Mouse (Mus musculus) brain, embryonic 14.5 days (tissue): ENCODE data around the gene Cog3. TPM values are rescaled to one million over a fixed set of nuclear protein-coding genes. Genes with fewer than 3 reads are reported as not detected.
"Not testable (repeated sequence)": the region's sequence is repeated elsewhere in the genome, so short reads cannot be mapped to it uniquely, and the experiment has no call there.

Experiments
- DNase-seq: peaks from one replicate; pipeline ENCODE4 v3.0.0-alpha.2; 2011; ENCODE audit warnings: low read depth
- CTCF ChIP-seq: fragments of 200-500 bp; IDR thresholded peaks from 2 replicates; pipeline ENCODE4 v1.5.1; 2012; ENCODE audit warnings: inconsistent platforms, mild to moderate bottlenecking, moderate library complexity, borderline replicate concordance; ENCODE audit not compliant: insufficient read depth, insufficient read length; ENCODE audit errors: extremely low read depth
- POLR2A ChIP-seq: fragments of 200-500 bp; IDR thresholded peaks from 2 replicates; pipeline ENCODE4 v1.6.1; 2012; ENCODE audit warnings: mild to moderate bottlenecking, inconsistent platforms, borderline replicate concordance; ENCODE audit not compliant: poor library complexity, insufficient read depth, insufficient read length, severe bottlenecking; ENCODE audit errors: extremely low read depth
- polyA plus RNA-seq: library from polyadenylated mRNA; depleted of rRNA; stranded (reverse); fragments of >200 nt; gene quantifications from 2 replicates; pipeline ENCODE4 v1.2.3, GENCODE M21; 2012

The Cog3 gene
- polyA plus RNA-seq, 1 experiment, result 24.4 TPM

GRCm38 (mm10) chr14:75786868-75787793 is 32.8 kb upstream of the Cog3 start, which contains the start of gene Slc25a30:
Gene Slc25a30, minus strand, starts transcription at chr14:75787037.
- TF ChIP-seq POLR2A, result peak; percentile 89
- no peak for TF ChIP-seq CTCF
- peak; percentile 99 for DNase-seq

- DNase-seq, result peak; percentile 80
Observed at GRCm38 (mm10) chr14:75786424-75786867, 32.1 kb upstream of the Cog3 start.

GRCm38 (mm10) chr14:75779913-75780312 is 25.6 kb upstream of the Cog3 start:
- no peak for TF ChIP-seq CTCF
- TF ChIP-seq POLR2A, result no peak
- no peak for DNase-seq

More at GRCm38 (mm10) chr14:75786424-75786867, 32.1 kb upstream of the Cog3 start:
- no peak for TF ChIP-seq POLR2A
- TF ChIP-seq CTCF, result no peak

- TF ChIP-seq POLR2A (no peak), CTCF (no peak)
- DNase-seq, result no peak
Observed at GRCm38 (mm10) chr14:75776637-75777036, 22.3 kb upstream of the Cog3 start.

- DNase-seq, result no peak
- no peak for TF ChIP-seq POLR2A
- TF ChIP-seq CTCF, result no peak
Observed at GRCm38 (mm10) chr14:75773431-75773830, 19.1 kb upstream of the Cog3 start.

GRCm38 (mm10) chr14:75772407-75772806 is 18.1 kb upstream of the Cog3 start:
- not testable (repeated sequence) for DNase-seq

- TF ChIP-seq CTCF (no peak), POLR2A (no peak)
Observed at GRCm38 (mm10) chr14:75771101-75771501, 16.8 kb upstream of the Cog3 start.

GRCm38 (mm10) chr14:75769334-75769733 is 15.0 kb upstream of the Cog3 start:
- DNase-seq, result no peak
- TF ChIP-seq POLR2A (no peak), CTCF (no peak)

More at GRCm38 (mm10) chr14:75771101-75771501, 16.8 kb upstream of the Cog3 start:
- DNase-seq, result no peak

GRCm38 (mm10) chr14:75768275-75768608 is 13.9 kb upstream of the Cog3 start:
- DNase-seq, result no peak
- TF ChIP-seq CTCF, result no peak
- TF ChIP-seq POLR2A, result no peak

GRCm38 (mm10) chr14:75767492-75768274 is 13.4 kb upstream of the Cog3 start:
- TF ChIP-seq POLR2A, result no peak
- peak; percentile 92 for TF ChIP-seq CTCF
- peak; percentile 95 for DNase-seq

- peak; percentile 64 for DNase-seq
- peak; percentile 76; the same call in 1 of the 2 replicates for TF ChIP-seq CTCF
- no peak for TF ChIP-seq POLR2A
Observed at GRCm38 (mm10) chr14:75761028-75761805, 6.9 kb upstream of the Cog3 start.

- no peak for TF ChIP-seq POLR2A
- no peak for TF ChIP-seq CTCF
- DNase-seq, result no peak
Observed at GRCm38 (mm10) chr14:75758401-75758800, 4.1 kb upstream of the Cog3 start.
